Mouse (Mus musculus): ENCODE measurements around the gene 2410004P03Rik.

Gene 2410004P03Rik

DNA sequence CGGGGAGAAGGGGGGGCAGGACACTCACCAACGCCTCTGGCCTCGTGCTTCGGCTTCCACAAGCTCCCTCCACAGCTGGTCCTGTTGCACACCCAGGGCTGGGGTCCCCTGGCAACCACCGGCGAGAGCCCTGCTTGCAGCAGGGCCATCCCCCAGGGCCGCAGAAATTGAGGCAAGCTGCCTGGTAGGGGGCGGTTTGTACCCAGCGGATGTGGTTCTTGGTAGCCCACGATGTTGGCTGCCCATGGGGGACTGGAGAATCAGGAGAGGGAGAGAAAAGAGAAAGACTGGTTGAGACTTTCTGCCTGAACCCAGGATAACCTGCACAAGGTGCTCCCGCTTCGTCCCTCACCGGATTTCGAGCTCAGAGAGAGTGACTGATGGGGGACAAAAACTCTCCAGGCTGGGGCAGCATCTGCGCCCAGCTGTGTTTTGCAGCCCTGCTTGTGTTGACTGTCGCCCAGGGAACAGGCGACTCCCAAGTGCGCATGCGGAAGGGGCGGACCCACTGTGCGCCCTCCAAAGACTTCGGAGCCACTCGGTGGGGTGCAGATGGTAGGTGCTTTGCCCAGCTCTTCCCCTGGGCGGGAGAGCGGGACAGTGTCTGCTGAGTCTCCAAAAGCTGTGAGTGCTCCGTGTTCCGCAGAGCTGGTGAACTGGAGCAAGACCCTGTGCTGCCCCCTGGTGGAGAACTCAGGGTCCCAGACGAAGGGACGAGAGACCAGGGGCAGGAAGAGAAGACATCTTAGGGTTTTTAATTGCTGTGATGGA lies at the start of gene 2410004P03Rik:
Gene 2410004P03Rik (minus strand): TSS at position 628 of the 771 bp plus-strand sequence.
- no peak for TF ChIP-seq GATA4 (IDR thresholded peaks at IDR 0.05; ENCODE audit: insufficient replicate concordance, low read length)

DNA sequence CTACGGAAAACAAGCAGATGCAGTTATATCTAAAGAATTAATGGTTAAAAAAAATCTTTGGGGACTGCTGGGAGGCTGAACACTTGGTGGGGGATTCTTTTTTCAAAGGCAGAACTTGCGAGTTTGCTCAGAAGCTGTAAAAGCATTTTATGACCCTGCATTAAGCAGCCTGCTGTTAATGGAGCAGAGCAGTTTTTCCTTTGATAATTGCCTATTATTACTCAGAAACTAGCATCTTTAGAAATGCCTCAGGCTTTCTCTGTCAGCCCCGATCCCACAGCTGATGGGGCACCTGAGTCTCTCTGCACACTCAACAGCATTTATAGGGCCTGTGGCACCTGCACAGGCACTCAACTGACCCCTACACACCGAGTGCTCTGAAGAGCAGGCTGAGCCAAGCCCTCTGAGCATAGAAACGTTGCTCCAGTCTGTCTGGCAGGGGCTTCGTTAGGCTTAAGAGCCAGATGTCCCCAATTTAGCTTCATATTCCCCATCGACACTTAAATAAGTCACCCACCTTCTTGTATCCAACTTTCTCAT lies 49.7 kb upstream of the 2410004P03Rik start:
- no peak for TF ChIP-seq GATA4 (IDR thresholded peaks at IDR 0.05; ENCODE audit: insufficient replicate concordance, low read length)

DNA sequence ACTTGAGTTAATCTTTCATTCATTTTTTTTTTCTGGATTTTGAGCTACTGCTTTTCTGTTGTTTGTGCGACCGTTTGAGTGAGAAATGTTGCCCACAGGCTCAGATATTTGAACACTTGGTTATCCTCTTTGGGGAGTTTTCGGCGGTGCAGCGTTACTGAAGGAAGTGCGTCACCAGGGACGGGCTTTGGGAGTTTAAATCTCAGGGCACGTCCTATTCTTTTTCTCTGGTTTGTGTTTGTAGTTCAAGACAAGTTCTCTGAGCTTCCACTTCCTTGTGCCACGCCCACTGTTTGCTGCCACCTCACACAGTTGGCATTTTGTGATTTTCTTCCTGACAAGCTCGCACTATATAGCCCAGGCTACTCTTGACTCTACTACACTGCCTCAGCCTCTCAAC lies 47.0 kb upstream of the 2410004P03Rik start:
- TF ChIP-seq GATA4 (IDR thresholded peaks at IDR 0.05; ENCODE audit: insufficient replicate concordance, low read length) = no peak

DNA sequence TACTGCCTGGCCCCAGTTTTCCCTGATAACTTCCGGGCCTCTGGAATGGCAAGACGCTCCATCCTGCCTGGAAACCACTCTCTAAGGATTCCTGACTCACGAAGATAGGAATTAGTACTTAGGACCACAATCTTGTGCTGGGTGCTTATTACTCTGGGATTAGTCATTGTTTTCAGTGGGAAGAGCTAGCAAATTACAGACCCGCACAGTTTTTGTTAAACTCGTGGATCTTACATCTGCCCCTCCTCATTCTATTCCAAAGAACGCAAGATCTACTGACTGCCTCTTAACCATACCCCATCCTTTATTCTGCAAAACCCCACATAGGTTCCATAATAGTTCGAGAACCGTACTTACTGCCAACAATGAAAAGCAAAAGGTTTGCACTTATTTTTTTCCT lies 45.6 kb upstream of the 2410004P03Rik start:
- no peak for TF ChIP-seq GATA4 (IDR thresholded peaks at IDR 0.05; ENCODE audit: insufficient replicate concordance, low read length)

DNA sequence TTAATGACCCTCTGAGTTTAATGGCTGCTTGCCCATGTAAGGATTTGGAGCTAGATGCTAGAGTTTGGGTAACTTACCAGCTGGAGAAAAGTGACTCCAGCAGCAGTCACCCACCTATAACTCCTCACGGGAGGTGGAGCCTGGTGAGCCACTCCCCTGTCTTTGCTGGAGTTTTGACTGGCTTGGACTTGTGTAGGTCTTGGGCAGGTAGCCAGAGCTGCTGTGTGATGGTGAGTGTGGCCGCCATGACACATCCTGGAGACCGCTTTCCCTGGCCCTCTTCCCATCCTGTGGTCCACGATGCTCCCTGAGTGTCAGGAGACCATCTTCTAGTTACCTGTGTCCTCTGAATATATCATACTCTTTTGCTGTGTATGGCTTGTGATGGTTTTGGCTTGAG lies 44.2 kb upstream of the 2410004P03Rik start:
- TF ChIP-seq GATA4 (IDR thresholded peaks at IDR 0.05; ENCODE audit: insufficient replicate concordance, low read length) = no peak

DNA sequence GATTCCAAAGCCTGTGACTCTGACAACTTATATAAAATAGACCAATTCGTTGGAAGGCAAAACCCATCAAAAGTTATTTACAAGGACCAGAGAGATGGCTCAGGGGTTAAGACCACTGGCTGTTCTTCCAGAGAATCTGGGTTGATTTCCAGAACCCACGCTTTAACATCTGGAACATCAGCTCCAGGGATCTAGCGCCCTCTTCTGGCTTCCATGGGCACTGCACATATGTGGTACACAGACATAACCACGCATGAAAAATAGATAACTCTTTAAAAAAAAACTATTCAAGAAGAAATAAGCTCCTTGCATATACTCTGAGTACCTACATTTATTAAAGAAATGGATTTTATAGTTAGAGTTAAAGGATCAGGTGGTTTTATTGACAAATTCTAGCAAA lies 43.2 kb upstream of the 2410004P03Rik start:
- TF ChIP-seq GATA4 (IDR thresholded peaks at IDR 0.05; ENCODE audit: insufficient replicate concordance, low read length) = no peak

DNA sequence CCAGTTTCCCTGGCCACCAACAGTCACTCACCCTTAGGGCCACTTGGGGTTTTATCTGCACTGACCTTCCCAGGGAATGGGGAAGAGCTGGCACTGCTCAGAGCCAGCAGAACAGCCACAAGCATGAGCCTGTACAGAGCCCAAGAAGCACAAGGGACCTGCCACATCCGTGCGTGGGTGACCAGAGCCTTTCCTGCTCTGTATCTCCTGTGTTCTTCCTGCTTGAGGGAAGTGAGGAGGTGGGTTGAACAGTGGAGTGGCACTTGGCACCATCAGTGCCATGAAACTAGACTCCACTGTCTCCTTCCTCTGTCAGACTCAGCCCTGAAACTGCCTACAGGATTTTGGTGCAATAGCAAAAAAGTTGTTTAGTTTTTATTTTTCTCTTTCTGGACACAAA lies 41.1 kb upstream of the 2410004P03Rik start:
- TF ChIP-seq GATA4 (IDR thresholded peaks at IDR 0.05; ENCODE audit: insufficient replicate concordance, low read length) = no peak

DNA sequence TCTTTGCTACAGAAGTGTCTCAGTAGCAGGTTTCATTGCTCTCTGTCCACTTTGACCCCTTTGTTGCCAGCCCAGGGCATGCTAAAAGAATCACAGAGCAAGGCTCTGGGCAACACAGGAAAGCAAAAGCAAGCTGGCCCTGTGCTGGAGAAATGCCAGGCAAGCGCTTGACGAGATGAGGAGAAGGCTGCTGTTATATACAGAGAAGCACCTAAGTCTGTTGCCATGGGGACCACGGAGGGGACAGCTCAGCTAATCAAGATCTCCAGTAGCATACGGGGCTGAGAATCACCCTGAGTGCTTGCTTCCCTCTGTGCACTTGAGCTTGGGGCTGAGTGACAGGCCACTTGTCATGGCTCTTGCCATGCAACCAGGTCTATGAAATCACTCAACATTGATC lies 39.5 kb upstream of the 2410004P03Rik start:
- TF ChIP-seq GATA4 (IDR thresholded peaks at IDR 0.05; ENCODE audit: insufficient replicate concordance, low read length) = no peak

DNA sequence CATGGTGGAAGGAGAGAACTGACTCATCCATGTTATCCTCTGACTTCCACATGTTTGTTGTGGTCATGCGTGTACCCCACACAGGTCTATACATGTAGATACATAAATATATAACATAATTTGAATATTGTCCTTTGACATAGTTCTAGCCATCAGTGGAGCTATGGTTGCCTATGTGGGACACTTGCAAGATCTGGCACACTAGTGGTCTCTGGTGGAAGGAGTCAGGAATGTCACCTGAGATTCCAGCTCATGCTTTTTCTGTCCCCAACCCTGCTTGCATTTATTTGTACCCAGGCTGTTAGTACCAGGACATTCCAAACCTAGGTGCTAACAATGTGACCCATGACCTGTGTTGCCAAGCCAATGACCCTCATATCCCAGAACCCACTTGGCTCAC lies 38.3 kb upstream of the 2410004P03Rik start:
- TF ChIP-seq GATA4 (IDR thresholded peaks at IDR 0.05; ENCODE audit: insufficient replicate concordance, low read length) = no peak

DNA sequence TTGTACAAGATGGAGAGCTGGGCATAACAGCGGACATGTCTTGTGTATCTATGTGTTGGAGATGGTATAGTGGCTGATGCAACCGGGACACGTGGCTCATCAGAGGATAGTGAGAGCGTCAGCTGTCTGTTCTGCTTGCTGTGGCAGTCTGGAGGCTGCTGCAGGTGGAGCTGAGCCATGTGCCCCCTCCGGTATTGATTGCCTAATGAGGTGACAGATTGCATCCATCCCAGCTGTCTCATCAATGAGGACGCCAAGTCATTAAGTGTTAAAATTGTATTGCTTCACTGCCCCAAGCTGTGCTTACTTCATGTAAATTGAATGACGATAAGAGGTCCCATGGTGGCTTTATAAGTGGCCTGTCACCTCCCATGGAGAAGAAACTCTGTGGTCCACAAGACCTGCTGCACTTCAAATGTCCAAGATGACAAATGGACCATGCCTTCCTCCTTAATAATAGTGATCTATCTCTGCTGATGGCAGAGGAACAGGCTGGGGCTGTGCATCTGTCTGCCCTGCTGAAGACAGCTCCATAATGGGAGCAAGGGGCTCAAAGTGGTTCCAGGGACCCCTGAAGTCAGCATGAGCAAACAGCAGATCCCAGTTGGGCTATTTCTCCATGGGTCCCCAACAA lies 37.6 kb upstream of the 2410004P03Rik start:
- no peak for TF ChIP-seq GATA4 (IDR thresholded peaks at IDR 0.05; ENCODE audit: insufficient replicate concordance, low read length)

DNA sequence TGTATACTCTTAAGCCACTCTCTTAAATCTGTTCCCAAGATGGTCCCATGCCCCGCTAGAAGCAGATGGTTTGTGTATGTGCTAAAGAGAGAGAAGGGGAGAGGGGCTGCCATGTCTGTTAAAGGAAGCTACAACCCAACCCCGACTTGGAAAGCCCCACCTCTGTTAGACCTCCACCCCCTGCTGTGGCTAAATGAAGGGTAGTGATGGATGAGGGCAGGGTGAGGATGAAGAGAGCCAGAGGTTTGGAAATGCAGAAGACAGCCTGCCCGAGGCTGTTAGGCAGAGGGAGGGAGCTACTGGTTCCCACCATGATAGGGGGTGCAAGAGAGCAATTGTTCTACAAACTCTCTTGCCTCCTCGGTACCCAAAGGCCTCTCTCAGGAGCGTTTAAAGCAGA lies 31.8 kb upstream of the 2410004P03Rik start:
- no peak for TF ChIP-seq GATA4 (IDR thresholded peaks at IDR 0.05; ENCODE audit: insufficient replicate concordance, low read length)

DNA sequence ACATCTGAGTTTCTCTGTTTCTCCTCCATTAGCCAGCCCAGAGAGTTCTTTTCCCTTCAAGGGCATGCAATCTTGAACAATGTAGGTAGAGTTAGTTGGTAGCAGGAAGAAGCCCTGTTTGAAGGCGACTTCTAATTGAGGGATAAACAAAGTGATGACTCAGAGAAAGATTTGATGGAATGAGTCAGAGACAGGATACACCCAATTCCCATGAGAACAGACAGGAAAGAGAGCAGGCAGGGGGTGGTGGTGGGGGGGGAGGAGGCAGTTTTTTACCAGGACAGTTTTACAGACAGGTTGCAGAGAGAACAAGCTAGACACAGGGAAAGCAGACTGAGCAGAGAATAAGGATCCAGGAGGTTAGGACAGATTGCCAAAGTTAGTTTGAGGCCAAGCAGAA lies 29.0 kb upstream of the 2410004P03Rik start:
- TF ChIP-seq GATA4 (IDR thresholded peaks at IDR 0.05; ENCODE audit: insufficient replicate concordance, low read length) = no peak

DNA sequence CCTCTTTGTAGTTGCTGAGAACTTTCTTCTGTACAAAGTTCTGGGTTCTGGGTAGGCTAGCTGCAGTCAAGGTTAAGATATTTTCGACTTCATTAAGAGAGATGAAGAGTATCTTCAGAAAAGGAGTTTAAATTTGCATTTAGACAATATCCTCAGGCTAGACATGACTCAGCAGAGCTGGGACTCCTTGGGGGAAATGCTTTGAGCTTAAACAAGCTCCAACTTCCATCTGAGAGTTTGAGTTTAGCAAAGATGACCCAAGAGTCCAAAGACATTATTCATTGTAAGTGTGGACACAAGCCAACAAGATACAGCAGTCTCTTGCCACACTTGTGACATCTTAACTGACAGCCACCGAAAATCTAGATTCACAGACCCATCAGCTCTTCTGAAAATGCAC lies 27.9 kb upstream of the 2410004P03Rik start:
- no peak for TF ChIP-seq GATA4 (IDR thresholded peaks at IDR 0.05; ENCODE audit: insufficient replicate concordance, low read length)

DNA sequence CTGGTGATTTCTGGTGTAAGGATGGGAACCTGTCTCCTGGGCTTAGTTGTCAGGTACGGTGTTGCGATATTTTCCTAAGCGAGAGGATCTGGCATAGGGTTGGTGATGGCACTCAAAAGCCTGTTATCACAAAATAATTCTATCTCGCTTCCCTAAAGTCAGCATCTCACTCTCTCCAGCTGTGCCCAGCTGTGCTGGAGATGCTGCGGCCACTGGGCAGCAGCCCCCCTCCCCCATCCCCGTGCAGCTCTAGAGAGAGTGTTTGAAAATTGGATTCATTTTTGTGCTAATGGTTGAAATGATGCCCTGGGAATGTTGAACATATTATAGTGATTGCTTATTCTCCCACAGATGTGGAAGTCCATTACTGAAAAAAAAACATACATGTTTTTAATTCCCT lies 26.7 kb upstream of the 2410004P03Rik start:
- no peak for TF ChIP-seq GATA4 (IDR thresholded peaks at IDR 0.05; ENCODE audit: insufficient replicate concordance, low read length)

DNA sequence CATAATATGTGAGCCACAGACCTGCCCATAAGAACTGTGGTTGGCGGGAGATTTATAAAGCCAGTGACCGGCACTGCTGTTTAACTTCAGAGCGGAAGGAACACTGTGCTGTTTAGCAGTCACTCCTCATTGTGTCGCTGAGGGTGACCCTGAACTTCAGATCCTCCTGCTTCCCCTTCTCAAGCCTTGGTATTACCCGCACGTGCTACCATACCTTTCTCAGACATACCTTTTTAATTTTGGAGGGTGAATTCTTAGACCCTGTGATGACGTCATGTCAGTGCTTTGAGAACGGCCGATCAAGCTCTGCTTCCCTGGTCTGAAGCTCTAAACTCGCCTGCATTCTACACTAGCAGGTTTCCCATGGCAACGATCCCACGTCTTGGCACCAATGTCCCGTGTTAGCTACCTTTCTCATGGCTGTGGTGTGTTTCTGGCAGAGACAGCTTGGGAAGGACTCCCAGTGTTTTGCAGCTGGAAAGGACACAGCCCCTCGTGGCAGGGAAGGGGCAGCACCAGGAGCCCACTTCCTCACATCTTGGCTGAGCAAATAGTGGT lies 25.6 kb upstream of the 2410004P03Rik start:
- no peak for TF ChIP-seq GATA4 (IDR thresholded peaks at IDR 0.05; ENCODE audit: insufficient replicate concordance, low read length)

DNA sequence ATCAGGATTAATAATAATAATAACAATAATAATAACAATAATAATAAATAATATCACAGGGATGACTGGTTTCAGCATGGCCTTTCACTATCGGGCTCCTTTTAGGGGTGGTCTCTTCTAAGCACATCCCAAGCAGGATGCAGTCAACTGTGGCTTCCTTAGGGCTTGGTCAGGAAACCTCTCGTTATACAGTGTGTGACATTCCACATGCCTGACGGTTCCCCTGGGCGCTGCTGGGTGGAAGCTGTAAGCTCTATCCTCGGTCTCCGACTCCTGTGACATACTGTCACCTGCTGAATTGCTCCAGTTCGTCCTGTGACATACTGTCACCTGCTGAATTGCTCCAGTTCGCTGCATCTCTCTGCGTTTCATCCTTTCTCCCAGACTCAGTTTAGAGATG lies 25.0 kb upstream of the 2410004P03Rik start:
- no peak for TF ChIP-seq GATA4 (IDR thresholded peaks at IDR 0.05; ENCODE audit: insufficient replicate concordance, low read length)

Measured in liver, adult (tissue).